Mouse (Mus musculus) lung, postnatal 0 days (tissue): ENCODE data around the gene Olfr287. TPM values are rescaled to one million over a fixed set of nuclear protein-coding genes. Genes with fewer than 3 reads are reported as not detected.

Experiments
- ATAC-seq: fragments of 200-750 bp; cut with Nextera tagmentation; 2 replicates; pipeline ENCODE4 v1.8.0; 2017; ENCODE audit warnings: moderate library complexity
- DNase-seq: peaks from one replicate; pipeline ENCODE4 v3.0.0-alpha.2; 2016; ENCODE audit warnings: low spot score
- H3K27ac ChIP-seq: fragments of 300-500 bp; sonication (generic); 2 replicates; pipeline ENCODE4 v1.5.1; 2014; ENCODE audit warnings: antibody characterized with exemption, mild to moderate bottlenecking, low read length, mixed read lengths
- H3K27me3 ChIP-seq: fragments of 300-500 bp; sonication (generic); replicated peaks from 2 replicates; pipeline ENCODE4 v1.6.1; 2014; ENCODE audit warnings: low read length, mixed read lengths; ENCODE audit not compliant: insufficient read depth
- H3K36me3 ChIP-seq: fragments of 300-500 bp; sonication (generic); 2 replicates; pipeline ENCODE4 v1.6.1; 2014; ENCODE audit warnings: low read length, mixed read lengths; ENCODE audit not compliant: insufficient read depth
- H3K4me1 ChIP-seq: fragments of 300-500 bp; sonication (generic); 2 replicates; pipeline ENCODE4 v1.6.1; 2014; ENCODE audit warnings: antibody characterized with exemption, low read depth, low read length, mixed read lengths; ENCODE audit not compliant: insufficient read depth
- H3K4me2 ChIP-seq: fragments of 300-500 bp; sonication (generic); replicated peaks from 2 replicates; pipeline ENCODE4 v1.6.1; 2014; ENCODE audit warnings: low read depth, mild to moderate bottlenecking, low read length, moderate library complexity, mixed read lengths
- H3K4me3 ChIP-seq: fragments of 300-500 bp; sonication (generic); 2 replicates; pipeline ENCODE4 v1.5.1; 2014; ENCODE audit warnings: low read depth, low read length
- H3K9ac ChIP-seq: fragments of 300-500 bp; sonication (generic); replicated peaks from 2 replicates; pipeline ENCODE4 v1.6.1; 2014; ENCODE audit warnings: low read depth, mild to moderate bottlenecking
- H3K9me3 ChIP-seq: fragments of 300-500 bp; sonication (generic); 2 replicates; pipeline ENCODE4 v1.6.1; 2016; ENCODE audit warnings: low read length, mixed read lengths
- CTCF ChIP-seq: IDR thresholded peaks from 2 replicates; pipeline ENCODE4 v1.5.1; 2016; ENCODE audit warnings: antibody characterized with exemption, mild to moderate bottlenecking
- EP300 ChIP-seq: IDR thresholded peaks from 2 replicates; pipeline ENCODE4 v1.6.1; 2016; ENCODE audit warnings: antibody characterized with exemption, mild to moderate bottlenecking, control low read depth
- WGBS: fragments of 180-500 bp; shearing (Covaris S2); extraction: QIAGEN DNeasy Blood & Tissue Kit; methylation state at CpG from one replicate; pipeline ENCODE4 v1.1.7; 2014; 5-methylcytosine and 5-hydroxymethylcytosine counted together
- polyA plus RNA-seq: library from polyadenylated mRNA; unstranded; fragments of >200 nt; fragmentation: Nextera tagmentation; extraction: Ambion mirVana; gene quantifications from 2 replicates; pipeline ENCODE4 v1.2.1, GENCODE M21; 2015

Gene Olfr287
- polyA plus RNA-seq, 1 experiment from 2014 or later: not detected

DNA sequence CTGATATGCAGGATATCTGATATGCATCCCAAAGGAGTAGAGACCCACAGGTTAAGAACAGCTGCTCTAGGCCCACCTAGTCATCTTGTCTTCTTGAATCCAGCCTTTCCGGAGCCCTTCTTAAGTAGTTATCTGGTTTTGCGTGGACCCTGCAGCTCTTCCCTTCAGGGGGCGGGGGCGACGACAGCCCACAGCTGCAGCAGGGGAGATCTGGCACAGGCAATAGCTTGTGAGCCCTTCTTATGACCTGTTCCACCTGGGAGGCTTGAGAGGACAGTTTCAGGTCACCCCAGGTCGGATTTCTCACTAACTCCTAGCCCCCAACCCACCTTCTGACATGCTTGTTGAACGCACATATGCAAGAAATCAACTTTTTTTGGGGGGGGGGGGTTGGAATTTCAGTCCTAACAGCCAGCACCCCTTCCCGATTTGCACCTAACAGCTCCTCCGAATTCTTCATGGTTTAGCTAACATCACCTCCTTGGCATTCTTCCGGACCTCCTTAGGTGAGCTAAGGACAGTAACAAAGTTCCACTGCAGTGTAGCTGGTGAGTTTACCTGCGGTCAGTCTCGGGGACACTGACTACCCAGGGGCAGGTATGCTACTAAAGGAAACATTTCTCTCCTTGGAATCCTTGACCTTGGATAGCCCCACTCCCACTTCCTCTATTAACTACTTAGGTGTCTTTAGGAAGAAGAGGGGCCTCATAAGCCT lies 38.8 kb downstream of the Olfr287 start:
- no peak for ATAC-seq
- H3K27me3 ChIP-seq: no peaks in the 10 kb centered on the region
- H3K4me3 ChIP-seq: no peak overlapping the region
- no peaks in the 10 kb centered on the region for H3K9me3 ChIP-seq
- H3K4me2 ChIP-seq: no peak overlapping the region
- 68% methylated on average over 12 of the region's 12 CpGs for WGBS
- DNase-seq: no peak
- no peak overlapping the region for H3K9ac ChIP-seq
- H3K27ac ChIP-seq: no peak overlapping the region
- no peak for TF ChIP-seq EP300
- TF ChIP-seq CTCF: no peak
- H3K4me1 ChIP-seq: no peaks in the 10 kb centered on the region
- H3K36me3 ChIP-seq: no peaks in the 10 kb centered on the region

DNA sequence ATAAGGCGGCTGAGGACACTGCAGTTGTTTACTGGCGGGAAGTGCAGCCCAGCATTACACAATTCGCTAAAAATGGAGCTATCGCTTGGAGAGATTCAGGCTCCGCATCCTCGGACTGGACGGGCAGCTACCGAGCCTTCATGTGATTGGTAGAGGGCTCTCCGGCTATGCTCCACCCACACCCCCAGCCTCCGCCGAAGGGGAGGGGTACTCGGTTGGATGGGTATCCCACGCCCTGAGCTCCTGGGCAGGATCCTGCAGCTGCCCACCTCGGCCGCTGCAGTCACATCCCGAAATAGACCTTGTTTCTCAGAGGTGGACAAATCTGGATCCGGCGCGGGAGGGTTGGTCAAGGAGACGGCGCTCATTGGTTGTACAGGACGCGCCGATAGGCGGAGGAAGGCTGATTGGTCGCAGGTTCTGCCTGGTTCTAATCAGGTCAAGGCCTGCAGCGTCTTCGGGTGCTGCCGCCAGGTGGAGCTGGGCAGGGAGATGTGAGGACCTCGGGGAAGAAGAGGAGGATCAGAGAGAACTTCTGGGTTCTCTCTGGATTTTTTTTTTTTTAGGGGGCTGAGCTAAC lies 39.6 kb downstream of the Olfr287 start:
- Histone ChIP-seq H3K4me3 (peak overlapping the region; percentile 41), H3K4me1 (no peaks in the 10 kb centered on the region), H3K9me3 (no peaks in the 10 kb centered on the region), H3K9ac (no peak overlapping the region), H3K27ac (peak overlapping the region; percentile 48; the same call in 1 of the 2 replicates), H3K36me3 (no peaks in the 10 kb centered on the region), H3K4me2 (peak overlapping the region; percentile 53), H3K27me3 (no peaks in the 10 kb centered on the region)
- ATAC-seq (peak; percentile 99), DNase-seq (peak; percentile 96)
- TF ChIP-seq CTCF (peak; percentile 88), EP300 (no peak; the same call in 1 of the 2 replicates)
- WGBS: 1% methylated on average over 30 of the region's 30 CpGs

DNA sequence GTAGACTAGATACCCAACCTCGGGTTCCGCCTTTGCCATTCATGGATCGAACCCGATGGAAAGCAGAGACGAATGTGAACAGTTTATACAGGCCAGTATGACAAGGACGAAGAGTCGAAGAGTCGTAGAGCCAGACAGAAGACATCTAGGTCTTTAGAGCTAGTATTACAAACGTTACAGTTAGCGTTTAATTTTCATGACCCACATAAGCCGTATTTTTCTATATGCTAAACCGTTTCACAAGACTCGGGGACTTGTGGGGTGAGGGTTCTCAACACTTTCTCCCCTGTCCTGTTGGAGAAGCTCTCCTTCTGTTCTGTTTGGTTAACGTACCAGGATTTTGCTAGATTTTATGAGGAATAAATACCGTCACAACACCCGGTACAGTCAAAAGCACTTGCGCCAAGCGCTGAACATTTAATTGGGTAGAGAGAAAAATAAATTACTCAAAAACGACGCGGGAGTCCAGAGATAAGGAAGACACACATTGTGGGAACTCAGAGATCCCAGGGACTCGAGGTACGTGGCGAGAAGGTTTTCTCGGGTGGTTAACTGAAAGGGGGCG lies 40.2 kb downstream of the Olfr287 start:
- DNase-seq (peak; percentile 11), ATAC-seq (no peak)
- no peak for TF ChIP-seq EP300
- TF ChIP-seq CTCF: no peak
- H3K4me1 ChIP-seq: no peaks in the 10 kb centered on the region
- H3K27me3 ChIP-seq: no peaks in the 10 kb centered on the region
- peak overlapping the region; percentile 53 for H3K4me2 ChIP-seq
- WGBS: 11% methylated on average over 26 of the region's 26 CpGs
- H3K9ac ChIP-seq: no peak overlapping the region
- peak overlapping the region; percentile 48 for H3K27ac ChIP-seq
- H3K9me3 ChIP-seq: no peaks in the 10 kb centered on the region
- peak overlapping the region; percentile 41 for H3K4me3 ChIP-seq
- no peaks in the 10 kb centered on the region for H3K36me3 ChIP-seq

DNA sequence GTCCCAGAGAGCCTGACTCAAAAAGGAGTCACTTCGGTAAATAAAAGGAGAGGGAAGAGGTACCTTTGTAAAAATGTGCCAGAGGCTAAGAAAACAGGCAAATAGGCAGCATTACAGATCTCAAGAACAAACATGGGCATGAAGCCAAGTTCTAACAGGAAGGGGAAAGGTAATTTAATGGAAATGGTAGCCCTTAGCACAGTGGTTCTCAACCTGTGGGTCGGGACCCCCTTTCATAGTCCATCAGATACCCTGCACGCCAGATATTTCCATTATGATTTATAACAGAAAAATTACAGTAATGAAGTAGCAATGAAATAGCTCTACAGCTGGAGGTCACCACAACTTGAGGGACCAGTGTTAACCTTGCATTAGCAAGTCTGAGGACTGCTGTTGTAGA lies 43.5 kb downstream of the Olfr287 start:
- no peak overlapping the region for H3K9ac ChIP-seq
- WGBS: 55% methylated on average over 3 of the region's 3 CpGs
- no peak overlapping the region for H3K27ac ChIP-seq
- no peak overlapping the region for H3K4me2 ChIP-seq
- TF ChIP-seq EP300: no peak
- TF ChIP-seq CTCF: no peak
- H3K4me3 ChIP-seq: no peak overlapping the region
- no peaks in the 10 kb centered on the region for H3K4me1 ChIP-seq
- DNase-seq (no peak), ATAC-seq (no peak)
- H3K27me3 ChIP-seq: 0 out of 2 replicates have a peak, but pooled peaks cover 3% of the 10 kb centered on the region
- no peaks in the 10 kb centered on the region for H3K36me3 ChIP-seq
- H3K9me3 ChIP-seq: no peaks in the 10 kb centered on the region

DNA sequence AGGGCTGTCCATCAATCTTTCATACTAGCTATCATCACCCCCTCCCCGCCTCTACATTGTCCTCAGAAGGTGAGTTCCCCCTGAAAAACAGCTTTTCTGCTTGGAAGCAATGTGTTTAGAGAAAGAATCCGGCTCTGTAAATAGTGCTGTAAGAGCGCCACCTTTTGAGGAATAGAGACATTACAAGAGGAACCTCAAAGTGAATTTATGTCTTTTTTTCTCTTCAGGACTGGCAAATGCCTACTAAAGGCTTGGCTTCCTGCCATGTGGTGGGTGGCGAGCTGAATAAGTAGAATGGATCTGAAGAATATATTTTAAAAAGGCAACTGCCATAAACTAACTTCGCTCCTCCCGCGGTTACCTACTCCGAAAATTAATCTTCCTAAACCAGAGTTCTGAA lies 47.0 kb downstream of the Olfr287 start:
- ATAC-seq: no peak
- Histone ChIP-seq H3K9me3 (no peaks in the 10 kb centered on the region), H3K9ac (no peak overlapping the region), H3K36me3 (no peaks in the 10 kb centered on the region), H3K27ac (no peak overlapping the region), H3K4me1 (no peaks in the 10 kb centered on the region), H3K4me2 (no peak overlapping the region), H3K4me3 (no peak overlapping the region), H3K27me3 (peaks cover 19% of the 10 kb centered on the region)
- peak; percentile 71 for DNase-seq
- TF ChIP-seq CTCF (peak; percentile 70), EP300 (no peak)
- WGBS: 40% methylated on average over 8 of the region's 8 CpGs

DNA sequence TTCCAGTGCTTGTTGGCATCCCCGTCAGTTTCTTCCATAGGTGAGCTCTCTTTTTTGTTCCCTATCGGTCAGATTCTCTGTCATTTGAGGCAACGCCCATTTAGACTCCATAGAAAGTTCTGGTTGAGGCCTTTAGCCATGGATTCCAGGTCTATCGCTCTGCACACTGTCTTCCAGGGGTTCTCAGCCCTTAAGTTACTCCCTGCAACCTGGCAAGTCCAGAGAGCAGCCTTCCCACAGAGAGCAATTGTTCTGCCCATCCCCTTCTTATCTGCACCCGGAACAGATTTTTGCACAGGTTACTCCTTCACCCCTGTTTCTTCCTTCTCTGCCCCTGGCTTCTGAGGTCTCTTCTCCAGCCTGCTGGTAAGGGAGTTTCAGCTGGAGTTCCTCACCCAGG lies 48.7 kb downstream of the Olfr287 start:
- no peak overlapping the region for H3K4me3 ChIP-seq
- H3K9me3 ChIP-seq: no peaks in the 10 kb centered on the region
- H3K27ac ChIP-seq: no peak overlapping the region
- 54% methylated on average over 5 of the region's 5 CpGs for WGBS
- TF ChIP-seq CTCF (no peak), EP300 (no peak)
- ATAC-seq (no peak), DNase-seq (no peak)
- no peaks in the 10 kb centered on the region for H3K36me3 ChIP-seq
- H3K9ac ChIP-seq: no peak overlapping the region
- no peak overlapping the region for H3K4me2 ChIP-seq
- no peaks in the 10 kb centered on the region for H3K4me1 ChIP-seq
- peaks cover 36% of the 10 kb centered on the region for H3K27me3 ChIP-seq
